Mouse (Mus musculus) heart, embryonic 13.5 days (tissue): ENCODE results near the gene Qars. TPM values are rescaled to one million over a fixed set of nuclear protein-coding genes. Genes with fewer than 3 reads are reported as not detected.

Experiments
- ATAC-seq: fragments of 200-750 bp; cut with Nextera tagmentation; 2 replicates; pipeline ENCODE4 v1.8.0; 2017; ENCODE audit warnings: moderate TSS enrichment; ENCODE audit not compliant: insufficient number of reproducible peaks, low FRiP score, low TSS enrichment; ENCODE audit errors: extremely low read depth
- H3K27ac ChIP-seq: fragments of 300-500 bp; sonication (generic); replicated peaks from 2 replicates; pipeline ENCODE4 v1.5.1; 2015; ENCODE audit warnings: moderate library complexity, mild to moderate bottlenecking, inconsistent platforms
- H3K27me3 ChIP-seq: fragments of 300-500 bp; sonication (generic); replicated peaks from 2 replicates; pipeline ENCODE4 v1.6.1; 2015; ENCODE audit warnings: mild to moderate bottlenecking, inconsistent platforms
- H3K36me3 ChIP-seq: fragments of 300-500 bp; sonication (generic); 2 replicates; pipeline ENCODE4 v1.6.1; 2015; ENCODE audit warnings: mild to moderate bottlenecking, inconsistent platforms
- H3K4me1 ChIP-seq: fragments of 300-500 bp; sonication (generic); 2 replicates; pipeline ENCODE4 v1.6.1; 2015; ENCODE audit warnings: inconsistent platforms
- H3K4me2 ChIP-seq: fragments of 300-500 bp; sonication (generic); 2 replicates; pipeline ENCODE4 v1.6.1; 2015; ENCODE audit warnings: inconsistent platforms, mild to moderate bottlenecking, moderate library complexity
- H3K4me3 ChIP-seq: fragments of 300-500 bp; sonication (generic); 2 replicates; pipeline ENCODE4 v1.5.1; 2015; ENCODE audit warnings: moderate library complexity, mild to moderate bottlenecking, inconsistent platforms
- H3K9ac ChIP-seq: fragments of 300-500 bp; sonication (generic); 2 replicates; pipeline ENCODE4 v1.6.1; 2015; ENCODE audit warnings: inconsistent platforms, mild to moderate bottlenecking, moderate library complexity
- H3K9me3 ChIP-seq: fragments of 300-500 bp; sonication (generic); 2 replicates; pipeline ENCODE4 v1.6.1; 2016; ENCODE audit warnings: inconsistent platforms
- WGBS: fragments of 180-500 bp; shearing (Covaris S2); methylation state at CpG from one replicate; pipeline ENCODE4 v1.1.7; 2015; ENCODE audit warnings: mixed read lengths; 5-methylcytosine and 5-hydroxymethylcytosine counted together
- polyA plus RNA-seq: library from polyadenylated mRNA; unstranded; fragments of >200 nt; fragmentation: Nextera tagmentation; extraction: Ambion mirVana; gene quantifications from 2 replicates; pipeline ENCODE4 v1.2.1, GENCODE M21; 2015

The Qars gene
- polyA plus RNA-seq, 1 experiment from 2014 or later = 69.0 TPM

- H3K4me1 ChIP-seq = peaks cover 35% of the 10 kb centered on the region
- H3K36me3 ChIP-seq = peaks cover 30% of the 10 kb centered on the region
- H3K27ac ChIP-seq = peak overlapping the region; percentile 92
- peak overlapping the region; percentile 64 for H3K4me3 ChIP-seq
- ATAC-seq = 0 out of 2 replicates have a peak, but pooled peaks have one; percentile 49
- no peaks in the 10 kb centered on the region for H3K27me3 ChIP-seq
- H3K4me2 ChIP-seq = peak overlapping the region; percentile 97
- peak overlapping the region; percentile 83 for H3K9ac ChIP-seq
- under 1% methylated on average over 20 of the region's 20 CpGs for WGBS
- H3K9me3 ChIP-seq = no peaks in the 10 kb centered on the region
These were observed 28.8 kb upstream of the Qars start for GRCm38 (mm10) chr9:108478638-108479156.

GRCm38 (mm10) chr9:108479241-108479640 lies 28.3 kb upstream of the Qars start:
- ATAC-seq = no peak

GRCm38 (mm10) chr9:108479721-108480351 lies 27.7 kb upstream of the Qars start, which contains the start of gene Lamb2:
Gene Lamb2 (plus strand): TSS chr9:108479736.
- ATAC-seq = peak; percentile 39; the same call in 1 of the 2 replicates
- Histone ChIP-seq H3K9me3 (no peaks in the 10 kb centered on the region), H3K36me3 (peaks cover 41% of the 10 kb centered on the region), H3K9ac (peak within 1 kb of the TSS; percentile 92), H3K4me1 (peaks cover 35% of the 10 kb centered on the region), H3K4me3 (peak within 1 kb of the TSS; percentile 73), H3K27ac (peak within 1 kb of the TSS; percentile 92), H3K27me3 (no peaks in the 10 kb centered on the region), H3K4me2 (peak within 1 kb of the TSS; percentile 97)
- 7% methylated on average over 10 of the region's 10 CpGs for WGBS

More at GRCm38 (mm10) chr9:108479241-108479640, 28.3 kb upstream of the Qars start:
- H3K9ac ChIP-seq = peak overlapping the region; percentile 83
- peak overlapping the region; percentile 92 for H3K27ac ChIP-seq
- peaks cover 35% of the 10 kb centered on the region for H3K36me3 ChIP-seq
- H3K9me3 ChIP-seq = no peaks in the 10 kb centered on the region
- peak overlapping the region; percentile 73 for H3K4me3 ChIP-seq
- H3K27me3 ChIP-seq = no peaks in the 10 kb centered on the region
- H3K4me2 ChIP-seq = peak overlapping the region; percentile 97
- 37% methylated on average over 11 of the region's 11 CpGs for WGBS
- peaks cover 35% of the 10 kb centered on the region for H3K4me1 ChIP-seq

GRCm38 (mm10) chr9:108480813-108481519 lies 26.5 kb upstream of the Qars start:
- H3K4me2 ChIP-seq = peak overlapping the region; percentile 97
- peak overlapping the region; percentile 92 for H3K9ac ChIP-seq
- no peaks in the 10 kb centered on the region for H3K27me3 ChIP-seq
- peaks cover 52% of the 10 kb centered on the region for H3K36me3 ChIP-seq
- H3K4me1 ChIP-seq = peaks cover 35% of the 10 kb centered on the region
- ATAC-seq = no peak
- H3K9me3 ChIP-seq = no peaks in the 10 kb centered on the region
- WGBS = 82% methylated on average over 28 of the region's 28 CpGs
- peak overlapping the region; percentile 73 for H3K4me3 ChIP-seq
- peak overlapping the region; percentile 73 for H3K27ac ChIP-seq

- ATAC-seq = no peak
- H3K4me2 ChIP-seq = peak overlapping the region; percentile 97
- H3K4me1 ChIP-seq = peaks cover 35% of the 10 kb centered on the region
- H3K27me3 ChIP-seq = no peaks in the 10 kb centered on the region
- H3K4me3 ChIP-seq = peak overlapping the region; percentile 73; the same call in 1 of the 2 replicates
- H3K9me3 ChIP-seq = no peaks in the 10 kb centered on the region
- H3K27ac ChIP-seq = peak overlapping the region; percentile 73
- 77% methylated on average over 19 of the region's 19 CpGs for WGBS
- peak overlapping the region; percentile 92 for H3K9ac ChIP-seq
- H3K36me3 ChIP-seq = peaks cover 59% of the 10 kb centered on the region
These were observed 25.8 kb upstream of the Qars start for GRCm38 (mm10) chr9:108481520-108482210.

- no peak for ATAC-seq
- H3K36me3 ChIP-seq = peaks cover 75% of the 10 kb centered on the region
These were observed 24.3 kb upstream of the Qars start for GRCm38 (mm10) chr9:108483051-108483790.

GRCm38 (mm10) chr9:108484021-108484420 lies 23.5 kb upstream of the Qars start:
- Histone ChIP-seq H3K9ac (no peak overlapping the region), H3K27me3 (no peaks in the 10 kb centered on the region), H3K4me1 (peaks cover 31% of the 10 kb centered on the region), H3K4me2 (no peak overlapping the region), H3K4me3 (no peak overlapping the region), H3K27ac (no peak overlapping the region), H3K36me3 (peaks cover 83% of the 10 kb centered on the region), H3K9me3 (no peaks in the 10 kb centered on the region)
- ATAC-seq = no peak
- WGBS = 89% methylated on average over 15 of the region's 15 CpGs

More at GRCm38 (mm10) chr9:108483051-108483790, 24.3 kb upstream of the Qars start:
- peaks cover 33% of the 10 kb centered on the region for H3K4me1 ChIP-seq
- H3K4me2 ChIP-seq = no peak overlapping the region
- H3K27me3 ChIP-seq = no peaks in the 10 kb centered on the region
- 90% methylated on average over 18 of the region's 18 CpGs for WGBS
- no peaks in the 10 kb centered on the region for H3K9me3 ChIP-seq
- H3K27ac ChIP-seq = no peak overlapping the region
- H3K9ac ChIP-seq = no peak overlapping the region
- no peak overlapping the region for H3K4me3 ChIP-seq

- Histone ChIP-seq H3K27ac (no peak overlapping the region), H3K4me1 (peaks cover 26% of the 10 kb centered on the region), H3K9me3 (no peaks in the 10 kb centered on the region), H3K4me3 (no peak overlapping the region), H3K36me3 (peaks cover 95% of the 10 kb centered on the region), H3K4me2 (no peak overlapping the region), H3K9ac (no peak overlapping the region), H3K27me3 (no peaks in the 10 kb centered on the region)
- ATAC-seq = no peak
- 89% methylated on average over 19 of the region's 19 CpGs for WGBS
These were observed 22.1 kb upstream of the Qars start for GRCm38 (mm10) chr9:108485301-108485875.

GRCm38 (mm10) chr9:108486973-108487530 lies 20.5 kb upstream of the Qars start:
- Histone ChIP-seq H3K9me3 (no peaks in the 10 kb centered on the region), H3K4me2 (no peak overlapping the region), H3K27me3 (no peaks in the 10 kb centered on the region), H3K4me1 (peaks cover 17% of the 10 kb centered on the region), H3K27ac (no peak overlapping the region), H3K9ac (no peak overlapping the region), H3K4me3 (no peak overlapping the region), H3K36me3 (peaks cover 85% of the 10 kb centered on the region)
- WGBS = 86% methylated on average over 8 of the region's 8 CpGs
- ATAC-seq = no peak

- ATAC-seq = no peak
- peaks cover 85% of the 10 kb centered on the region for H3K36me3 ChIP-seq
- no peaks in the 10 kb centered on the region for H3K27me3 ChIP-seq
- no peak overlapping the region for H3K4me2 ChIP-seq
- H3K4me1 ChIP-seq = peaks cover 20% of the 10 kb centered on the region
- no peak overlapping the region for H3K9ac ChIP-seq
- no peak overlapping the region for H3K4me3 ChIP-seq
- H3K27ac ChIP-seq = no peak overlapping the region
- no peaks in the 10 kb centered on the region for H3K9me3 ChIP-seq
- WGBS = 87% methylated on average over 17 of the region's 17 CpGs
These were observed 19.1 kb upstream of the Qars start for GRCm38 (mm10) chr9:108488403-108488802.
